Mouse (Mus musculus) CD4-positive helper T cell, adult 2 months (primary cell): Measurements from ENCODE around the gene Mybpc3.

Source experiments
- DNase-seq: peaks from one replicate; pipeline ENCODE4 v3.0.0-alpha.2; 2012; ENCODE audit warnings: low read depth, missing footprints, low spot score

Gene Mybpc3

GRCm38 (mm10) chr2:91121011-91121410 is 3.1 kb downstream of the Mybpc3 start:
- no peak for DNase-seq

GRCm38 (mm10) chr2:91121497-91121896 is 3.6 kb downstream of the Mybpc3 start:
- no peak for DNase-seq

- DNase-seq, result no peak
Observed at GRCm38 (mm10) chr2:91123521-91123920, 5.6 kb downstream of the Mybpc3 start.

GRCm38 (mm10) chr2:91125101-91125500 is 7.2 kb downstream of the Mybpc3 start:
- DNase-seq, result no peak

GRCm38 (mm10) chr2:91128761-91129160 is 10.8 kb downstream of the Mybpc3 start:
- DNase-seq, result no peak

GRCm38 (mm10) chr2:91130126-91130525 is 12.2 kb downstream of the Mybpc3 start:
- DNase-seq, result no peak

- DNase-seq, result no peak
Observed at GRCm38 (mm10) chr2:91131251-91131650, 13.3 kb downstream of the Mybpc3 start.

- DNase-seq, result no peak
Observed at GRCm38 (mm10) chr2:91132035-91132434, 14.1 kb downstream of the Mybpc3 start.

GRCm38 (mm10) chr2:91136513-91137412 is 18.8 kb downstream of the Mybpc3 start:
- no peak for DNase-seq

- no peak for DNase-seq
Observed at GRCm38 (mm10) chr2:91137481-91137880, 19.5 kb downstream of the Mybpc3 start.

GRCm38 (mm10) chr2:91139311-91139710 is 21.4 kb downstream of the Mybpc3 start:
- DNase-seq, result no peak

- DNase-seq, result no peak
Observed at GRCm38 (mm10) chr2:91139764-91140163, 21.8 kb downstream of the Mybpc3 start.

- no peak for DNase-seq
Observed at GRCm38 (mm10) chr2:91142920-91143319, 25.0 kb downstream of the Mybpc3 start.

GRCm38 (mm10) chr2:91143401-91143800 is 25.5 kb downstream of the Mybpc3 start:
- no peak for DNase-seq

GRCm38 (mm10) chr2:91148101-91148500 is 30.2 kb downstream of the Mybpc3 start:
- DNase-seq, result no peak

- DNase-seq, result no peak
Observed at GRCm38 (mm10) chr2:91151331-91151730, 33.4 kb downstream of the Mybpc3 start.

GRCm38 (mm10) chr2:91152885-91153377 is 35.0 kb downstream of the Mybpc3 start:
- DNase-seq, result no peak

- DNase-seq, result no peak
Observed at GRCm38 (mm10) chr2:91154091-91154490, 36.1 kb downstream of the Mybpc3 start.

GRCm38 (mm10) chr2:91157002-91157752 is 39.2 kb downstream of the Mybpc3 start:
- no peak for DNase-seq

- no peak for DNase-seq
Observed at GRCm38 (mm10) chr2:91160591-91160990, 42.6 kb downstream of the Mybpc3 start.

GRCm38 (mm10) chr2:91162952-91163351 is 45.0 kb downstream of the Mybpc3 start:
- no peak for DNase-seq

GRCm38 (mm10) chr2:91163532-91163931 is 45.6 kb downstream of the Mybpc3 start:
- DNase-seq, result no peak
